Mouse (Mus musculus) cerebellum, adult 2 months (tissue): ENCODE data around the gene Gm12117. TPM values are rescaled to one million over a fixed set of nuclear protein-coding genes. Genes with fewer than 3 reads are reported as not detected.

Experiments
- DNase-seq, 2 experiments: peaks; one replicate each; pipeline ENCODE4 v3.0.0; 2021
- H3K27ac ChIP-seq: fragments of 200-500 bp; 2 replicates; pipeline ENCODE4 v1.5.1; 2012; ENCODE audit warnings: low read length, control low read depth, inconsistent platforms; ENCODE audit not compliant: insufficient read depth
- H3K27me3 ChIP-seq: fragments of 200-500 bp; 2 replicates; pipeline ENCODE4 v1.6.1; 2012; ENCODE audit warnings: inconsistent platforms, mild to moderate bottlenecking, low read length, moderate library complexity; ENCODE audit not compliant: control insufficient read depth, insufficient read depth
- H3K4me1 ChIP-seq: fragments of 200-500 bp; 2 replicates; pipeline ENCODE4 v1.6.1; 2011; ENCODE audit warnings: low read length; ENCODE audit not compliant: control insufficient read depth, insufficient read depth
- H3K4me3 ChIP-seq: fragments of 200-500 bp; replicated peaks from 2 replicates; pipeline ENCODE3; 2011; ENCODE audit warnings: mild to moderate bottlenecking, low read depth, low read length, control low read depth; ENCODE audit not compliant: insufficient read depth
- CTCF ChIP-seq: fragments of 200-500 bp; IDR thresholded peaks from 2 replicates; pipeline ENCODE4 v1.5.1; 2011; ENCODE audit warnings: low read depth, mild to moderate bottlenecking, control low read depth, low read length, moderate library complexity, borderline replicate concordance; ENCODE audit not compliant: insufficient read depth
- POLR2A ChIP-seq: fragments of 200-500 bp; IDR thresholded peaks from 2 replicates; pipeline ENCODE4 v1.6.1; 2011; ENCODE audit warnings: low read length, control low read depth, borderline replicate concordance; ENCODE audit not compliant: insufficient read depth
- WGBS: fragments of 180-500 bp; shearing (Covaris S2); methylation state at CpG from one replicate; pipeline ENCODE4 v1.1.7; 2018; 5-methylcytosine and 5-hydroxymethylcytosine counted together
- polyA plus RNA-seq: library from polyadenylated mRNA; depleted of rRNA; stranded (reverse); fragments of >200 nt; gene quantifications from 2 replicates; pipeline ENCODE4 v1.2.3, GENCODE M21; 2012; rRNA removed

Gene Gm12117
- polyA plus RNA-seq, 1 experiment, result 0.51 TPM

DNA sequence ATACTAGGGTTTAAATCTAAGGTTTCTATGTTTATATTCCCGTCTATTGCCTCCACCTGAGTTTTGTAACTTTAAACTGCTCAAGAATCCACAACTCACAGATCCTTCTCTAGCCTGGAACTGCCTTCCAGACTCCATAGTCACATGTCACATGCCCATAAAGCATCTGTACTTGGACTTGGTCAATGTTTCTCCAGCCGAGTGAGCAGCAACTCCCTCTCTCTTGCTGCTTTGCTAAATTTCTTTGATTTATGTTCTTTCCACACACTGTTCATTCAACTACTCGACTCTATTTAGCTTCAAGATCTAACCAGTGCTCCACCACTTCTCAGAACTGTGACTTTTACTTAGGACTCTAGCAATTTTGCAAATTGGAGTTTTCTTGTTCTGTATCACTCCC lies 1.7 kb downstream of the Gm12117 start:
- no peak overlapping the region for H3K27ac ChIP-seq
- no peak for TF ChIP-seq CTCF
- TF ChIP-seq POLR2A, result no peak
- WGBS, result 88% methylated on average over 3 of the region's 3 CpGs
- no peaks in the 10 kb centered on the region for H3K4me1 ChIP-seq
- no peak overlapping the region for H3K4me3 ChIP-seq
- DNase-seq, result no peak
- H3K27me3 ChIP-seq, result no peaks in the 10 kb centered on the region

DNA sequence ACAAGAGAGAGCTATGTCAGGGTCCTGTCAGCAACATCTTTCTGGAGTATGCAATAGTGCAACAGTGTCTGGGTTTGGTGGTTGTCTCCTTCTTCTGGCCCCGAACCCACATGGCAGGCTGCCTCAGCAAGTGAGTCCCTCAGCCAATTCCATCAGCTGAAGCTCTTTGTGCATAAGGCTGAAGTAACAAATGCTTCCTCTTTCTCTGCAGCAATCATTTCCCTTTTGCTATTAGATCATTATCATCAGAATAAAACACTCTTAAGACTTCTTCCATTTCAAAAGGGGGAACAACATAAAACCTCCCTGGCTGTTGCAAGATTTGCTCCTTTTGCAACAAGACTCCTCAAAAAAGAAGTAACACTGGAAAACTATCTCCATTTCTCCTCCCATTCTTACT lies 2.2 kb downstream of the Gm12117 start:
- TF ChIP-seq POLR2A, result no peak
- TF ChIP-seq CTCF, result no peak
- H3K4me3 ChIP-seq, result no peak overlapping the region
- H3K27me3 ChIP-seq, result no peaks in the 10 kb centered on the region
- 44% methylated on average over 1 of the region's 1 CpGs for WGBS
- no peaks in the 10 kb centered on the region for H3K4me1 ChIP-seq
- H3K27ac ChIP-seq, result no peak overlapping the region
- DNase-seq, result no peak

DNA sequence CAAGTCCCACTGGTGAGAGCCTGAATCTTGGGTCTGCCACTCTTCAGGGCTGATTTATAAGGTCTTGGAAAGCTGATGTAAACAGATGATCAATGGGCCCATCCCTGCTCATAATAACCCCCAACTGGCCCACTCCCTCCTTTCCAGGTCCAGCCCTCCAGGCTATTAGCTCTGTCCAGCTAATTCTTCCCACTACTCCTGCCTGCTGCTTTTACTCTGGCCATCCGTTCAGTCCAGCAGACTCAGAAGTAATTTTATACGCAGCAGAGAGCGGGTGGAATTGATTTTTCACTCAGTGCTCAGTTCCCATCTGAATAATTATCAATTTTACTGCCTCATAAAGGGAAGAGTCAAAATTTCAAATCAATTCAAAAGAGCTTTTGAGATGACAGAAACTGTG lies 36.2 kb downstream of the Gm12117 start:
- 80% methylated on average over 3 of the region's 3 CpGs for WGBS
- no peaks in the 10 kb centered on the region for H3K27me3 ChIP-seq
- no peak for TF ChIP-seq CTCF
- TF ChIP-seq POLR2A, result no peak
- no peaks in the 10 kb centered on the region for H3K4me1 ChIP-seq
- no peak overlapping the region for H3K27ac ChIP-seq
- no peak overlapping the region for H3K4me3 ChIP-seq
- DNase-seq, result no peak

DNA sequence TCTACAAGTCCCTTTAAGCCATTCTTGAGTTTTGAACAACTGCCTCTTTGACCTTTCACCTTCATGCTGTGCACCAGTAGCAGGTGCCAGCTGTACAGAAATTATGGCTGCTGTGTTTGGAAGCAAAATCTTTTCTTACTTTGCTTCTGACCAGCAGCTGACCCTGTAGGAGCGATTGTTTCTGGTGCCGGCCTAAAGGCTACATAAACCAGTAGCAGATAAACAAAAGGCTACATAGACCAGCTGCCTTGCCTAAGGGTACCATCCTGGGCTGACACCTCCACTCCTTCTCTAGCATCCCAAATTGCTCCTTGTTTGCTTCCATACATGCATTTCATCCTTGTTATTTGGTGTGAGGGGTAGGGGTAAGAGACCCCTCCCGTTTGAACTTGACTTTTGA lies 42.4 kb downstream of the Gm12117 start:
- TF ChIP-seq CTCF (no peak), POLR2A (no peak)
- H3K4me3 ChIP-seq, result no peak overlapping the region
- WGBS, result 55% methylated on average over 3 of the region's 3 CpGs
- no peak for DNase-seq
- H3K4me1 ChIP-seq, result no peaks in the 10 kb centered on the region
- no peaks in the 10 kb centered on the region for H3K27me3 ChIP-seq
- no peak overlapping the region for H3K27ac ChIP-seq

DNA sequence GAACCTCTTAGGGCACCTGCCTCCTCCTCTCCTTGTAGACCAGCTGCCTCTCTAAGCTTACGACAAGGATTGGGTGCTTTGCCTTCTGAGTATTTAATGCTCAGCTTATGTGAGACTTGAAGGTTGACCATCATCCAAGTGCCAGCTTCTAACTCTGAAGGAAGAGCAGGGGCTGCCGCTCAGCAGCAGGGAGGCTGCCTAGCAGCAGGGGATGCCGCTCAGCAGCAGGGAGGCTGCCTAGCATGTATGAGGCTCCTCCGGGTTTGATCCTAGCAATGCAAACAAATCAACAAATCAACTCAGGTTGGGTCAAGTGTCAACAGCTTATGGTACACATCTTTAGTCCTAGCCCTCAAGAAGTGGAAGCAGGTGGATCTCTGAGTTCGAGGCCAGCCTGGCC lies 44.5 kb downstream of the Gm12117 start:
- 72% methylated on average over 5 of the region's 5 CpGs for WGBS
- no peaks in the 10 kb centered on the region for H3K27me3 ChIP-seq
- TF ChIP-seq CTCF (no peak), POLR2A (no peak)
- no peaks in the 10 kb centered on the region for H3K4me1 ChIP-seq
- no peak for DNase-seq
- no peak overlapping the region for H3K27ac ChIP-seq
- no peak overlapping the region for H3K4me3 ChIP-seq

DNA sequence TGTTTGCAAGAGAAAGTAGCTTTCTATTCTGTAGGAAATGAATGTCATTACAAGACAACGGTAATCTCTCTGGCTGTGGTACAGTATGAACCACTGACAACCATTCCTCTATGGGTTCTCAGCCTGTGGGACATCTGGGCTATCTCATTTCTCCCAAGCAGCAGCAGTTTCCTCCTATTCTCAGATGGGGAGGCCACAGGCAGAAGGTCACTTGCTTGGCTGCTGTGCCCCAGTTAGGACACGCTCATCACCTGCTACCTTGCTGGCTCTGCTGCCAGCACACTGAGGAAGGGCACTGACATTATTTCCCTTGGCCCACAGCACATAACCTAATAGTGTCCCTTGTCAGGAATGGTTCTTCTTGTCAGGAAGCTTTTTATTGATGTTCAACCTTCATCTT lies 48.4 kb downstream of the Gm12117 start:
- H3K4me3 ChIP-seq, result no peak overlapping the region
- H3K4me1 ChIP-seq, result no peaks in the 10 kb centered on the region
- DNase-seq, result no peak
- H3K27ac ChIP-seq, result no peak overlapping the region
- WGBS, result 76% methylated on average over 2 of the region's 2 CpGs
- no peak for TF ChIP-seq POLR2A
- TF ChIP-seq CTCF, result no peak
- H3K27me3 ChIP-seq, result no peaks in the 10 kb centered on the region

DNA sequence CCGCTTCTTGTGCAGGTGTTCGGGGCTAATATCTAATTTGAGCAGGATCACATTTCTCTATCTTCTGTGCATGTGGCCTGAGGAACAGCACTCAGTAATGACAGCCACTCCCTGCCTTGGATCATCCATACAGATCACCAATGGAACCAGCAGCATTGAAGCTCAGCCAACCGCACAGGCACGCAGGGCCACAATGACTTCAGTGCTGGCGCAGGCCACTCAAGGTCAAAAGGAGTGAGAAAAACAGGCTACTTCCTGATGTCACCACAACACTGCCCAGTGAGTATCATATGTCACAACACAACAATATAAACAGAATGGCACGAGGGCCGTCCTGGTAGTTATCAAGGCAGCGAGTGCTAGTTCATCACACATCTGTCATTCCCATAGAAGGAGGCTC lies 50.0 kb downstream of the Gm12117 start:
- Histone ChIP-seq H3K4me3 (no peak overlapping the region), H3K4me1 (no peaks in the 10 kb centered on the region), H3K27me3 (no peaks in the 10 kb centered on the region), H3K27ac (no peak overlapping the region)
- DNase-seq, result no peak
- no peak for TF ChIP-seq CTCF
- no peak for TF ChIP-seq POLR2A
- whole genome bisulfite sequencing, result 79% methylated on average over 8 of the region's 8 CpGs

Other genes with a start within 250 kb of the Gm12117 start
- 5.4 and 7.2 TPM in 2 replicates for gene Fgf18, start 129.3 kb downstream of the Gm12117 start, polyA plus RNA-seq
- gene Npm1, start 113.5 kb downstream of the Gm12117 start, polyA plus RNA-seq, result 255 and 267 TPM in 2 replicates
- gene Tlx3, start 73.1 kb downstream of the Gm12117 start, polyA plus RNA-seq, result 12.4 and 14.3 TPM in 2 replicates
- gene Ranbp17, start 237.0 kb upstream of the Gm12117 start, polyA plus RNA-seq, result 6.3 and 6.5 TPM in 2 replicates